Mouse (Mus musculus): ENCODE results near the gene Cd2ap.
"Not testable (repeated sequence)": the region's sequence is repeated elsewhere in the genome, so short reads cannot be mapped to it uniquely, and the experiment has no call there.

The Cd2ap gene

DNA sequence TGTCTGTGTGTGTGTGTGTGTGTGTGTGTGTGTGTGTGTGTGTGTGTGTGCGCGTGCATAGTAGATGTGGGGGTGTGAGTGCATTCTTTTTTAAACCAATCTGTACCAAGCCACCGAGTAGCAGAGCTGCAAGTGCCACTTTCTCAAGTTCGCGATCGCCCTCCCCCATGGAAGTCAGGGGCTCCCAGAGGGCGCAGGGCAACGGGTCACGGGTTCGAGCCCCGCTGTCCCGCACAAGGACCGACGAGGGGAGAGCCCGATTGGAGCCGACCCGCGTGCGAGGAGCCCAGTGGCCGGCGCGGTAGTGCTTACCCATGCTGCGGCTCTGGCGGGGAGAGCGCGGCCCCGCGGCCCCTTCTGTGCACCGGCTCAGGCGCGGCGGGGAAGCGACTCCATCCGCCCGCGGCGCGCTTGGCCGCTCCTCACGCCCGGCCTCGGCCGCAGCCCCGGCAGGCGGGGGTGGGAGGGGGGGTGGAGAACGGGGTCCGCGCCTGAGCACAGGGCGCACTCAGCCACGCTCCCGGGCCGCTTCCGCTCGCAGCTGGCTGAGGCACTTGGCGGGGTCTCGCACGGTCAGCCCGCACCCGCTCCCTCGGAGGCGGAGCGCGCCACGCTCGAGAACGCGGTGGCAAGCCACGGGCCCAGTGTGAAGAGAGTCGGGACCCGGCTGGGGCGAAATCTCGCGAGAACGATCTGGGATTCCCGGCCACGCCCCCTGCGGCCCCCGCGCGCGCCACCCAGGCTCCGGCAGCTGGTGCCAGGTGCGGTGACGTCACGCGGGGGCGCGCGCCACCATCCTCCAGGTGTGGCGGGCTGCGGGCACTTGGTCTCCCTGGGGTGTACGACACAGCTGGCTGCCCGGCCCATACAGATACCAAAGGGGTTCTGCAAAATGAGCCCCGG lies at the start of gene Cd2ap:
Gene Cd2ap, minus strand, starts transcription at position 665 of the 903 bp plus-strand sequence.
- peak; percentile 96 for DNase-seq (ENCODE audit: extremely low spot score, low spot score)

DNA sequence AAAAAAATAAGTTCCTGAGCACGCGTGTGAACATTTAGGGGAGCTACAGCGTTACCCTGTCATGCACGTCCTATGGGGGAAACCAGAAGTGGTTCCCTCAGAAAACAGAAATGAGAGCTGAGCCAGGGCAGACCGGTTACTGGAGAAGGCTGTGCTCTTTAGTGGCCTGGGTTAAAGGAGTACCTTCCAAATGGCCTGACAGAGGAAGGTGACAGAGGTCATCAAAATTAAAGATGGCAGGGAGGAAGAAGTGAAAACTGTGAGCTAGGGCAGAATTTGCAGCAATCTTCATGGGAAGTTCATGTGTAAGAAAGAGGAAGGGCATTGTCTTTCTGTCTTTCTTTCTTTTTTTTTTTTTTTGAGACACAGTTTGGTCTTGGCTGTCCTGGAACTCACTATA lies 48.3 kb upstream of the Cd2ap start:
- no peak for DNase-seq (ENCODE audit: extremely low spot score, low spot score)

DNA sequence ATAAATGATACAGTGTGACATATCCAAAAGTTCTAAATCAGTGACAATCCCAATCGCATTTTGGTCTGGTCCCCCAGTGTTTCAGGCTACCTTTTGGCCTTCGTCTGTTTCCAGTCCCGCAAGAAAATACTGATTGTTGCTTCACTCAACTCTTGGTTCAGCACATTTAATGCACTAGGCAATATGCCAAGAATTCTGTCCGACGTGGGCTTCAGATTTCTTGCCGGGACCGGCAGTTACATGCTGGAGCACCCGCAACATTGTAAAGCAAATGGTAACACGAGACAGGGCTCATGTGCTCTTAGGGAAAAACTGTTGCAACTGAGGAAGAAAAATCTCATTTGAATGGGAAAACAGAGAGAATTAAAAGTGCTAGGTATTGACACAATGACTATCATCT lies 42.3 kb upstream of the Cd2ap start:
- DNase-seq (ENCODE audit: extremely low spot score, low spot score) = no peak

DNA sequence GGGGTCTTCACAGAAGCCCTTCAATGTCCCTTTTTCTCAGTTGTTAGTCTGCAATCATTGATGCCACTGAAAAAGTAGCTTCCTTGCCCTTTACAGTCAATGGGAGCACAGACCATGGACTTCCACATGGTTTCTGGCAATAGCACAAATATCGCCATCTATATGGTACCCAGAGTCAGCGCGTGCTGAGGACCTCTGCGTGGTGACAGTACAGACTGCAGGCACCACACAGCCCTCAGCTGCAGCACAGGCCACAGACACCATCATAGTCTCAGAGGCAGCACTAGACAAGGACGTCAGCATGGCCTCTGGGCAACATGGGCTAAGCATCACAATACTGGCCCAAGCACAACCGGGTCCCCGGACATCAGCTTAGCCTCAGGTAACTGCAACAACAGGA lies 38.3 kb upstream of the Cd2ap start:
- no peak for DNase-seq (ENCODE audit: extremely low spot score, low spot score)

DNA sequence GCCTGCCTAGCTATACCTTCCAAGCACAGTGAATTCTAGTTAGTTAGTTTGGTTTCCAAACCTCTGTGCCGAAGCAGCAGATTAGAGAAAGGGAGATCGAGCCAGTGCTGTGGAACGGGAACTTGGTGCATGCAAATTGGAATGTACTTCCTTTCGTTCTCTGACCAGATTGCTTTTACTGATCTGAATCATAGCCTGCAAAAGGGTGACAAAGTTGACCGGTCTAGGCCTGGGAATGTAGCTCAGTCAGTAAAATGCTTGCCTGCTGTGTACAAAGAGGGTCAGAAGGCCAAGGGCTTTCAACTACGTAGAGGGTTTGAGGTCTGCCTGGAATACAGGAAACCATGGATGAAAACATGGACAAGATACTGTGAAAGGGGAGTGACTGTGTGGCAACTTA lies 35.7 kb upstream of the Cd2ap start:
- DNase-seq (ENCODE audit: extremely low spot score, low spot score) = no peak

DNA sequence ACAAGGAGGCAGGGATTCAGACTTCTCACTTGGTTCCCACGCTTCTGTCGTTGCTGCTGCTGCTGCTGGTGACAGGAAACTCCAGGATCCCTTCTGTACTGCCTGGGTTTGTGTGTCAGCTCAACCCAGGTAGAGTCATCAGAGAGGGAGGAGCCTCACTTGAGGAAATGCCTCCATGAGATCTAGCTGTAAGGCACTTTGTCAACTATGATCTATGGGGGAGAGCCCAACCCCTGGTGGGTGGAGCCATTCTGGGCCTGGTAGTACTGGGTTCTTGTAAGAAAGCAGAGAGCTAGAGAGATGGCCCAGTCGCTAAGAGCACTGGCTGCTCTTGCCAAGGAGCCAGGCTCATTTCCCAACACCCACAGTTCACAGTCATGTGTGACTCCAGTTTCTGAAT lies 34.0 kb upstream of the Cd2ap start:
- DNase-seq (ENCODE audit: extremely low spot score, low spot score) = no peak

DNA sequence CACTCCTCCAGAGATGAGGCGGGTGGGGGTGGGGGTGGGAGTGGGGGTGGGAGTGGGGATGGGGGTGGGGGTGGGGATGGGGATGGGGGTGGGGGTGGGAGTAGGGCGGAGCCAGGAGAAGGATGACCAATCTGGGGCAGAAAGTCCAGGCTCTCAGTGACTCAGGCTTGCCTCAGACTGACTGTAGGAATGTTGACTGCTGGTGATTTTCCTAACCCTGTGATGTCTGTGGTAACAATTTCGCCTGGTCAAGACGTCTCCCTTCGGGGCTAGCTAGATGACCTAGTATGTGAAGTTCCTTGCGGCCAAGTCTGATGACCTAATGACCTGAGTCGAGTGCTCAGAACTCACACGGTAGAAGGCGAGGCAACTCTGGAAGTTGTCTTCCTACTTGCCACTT lies 32.9 kb upstream of the Cd2ap start:
- DNase-seq (ENCODE audit: extremely low spot score, low spot score) = no peak

DNA sequence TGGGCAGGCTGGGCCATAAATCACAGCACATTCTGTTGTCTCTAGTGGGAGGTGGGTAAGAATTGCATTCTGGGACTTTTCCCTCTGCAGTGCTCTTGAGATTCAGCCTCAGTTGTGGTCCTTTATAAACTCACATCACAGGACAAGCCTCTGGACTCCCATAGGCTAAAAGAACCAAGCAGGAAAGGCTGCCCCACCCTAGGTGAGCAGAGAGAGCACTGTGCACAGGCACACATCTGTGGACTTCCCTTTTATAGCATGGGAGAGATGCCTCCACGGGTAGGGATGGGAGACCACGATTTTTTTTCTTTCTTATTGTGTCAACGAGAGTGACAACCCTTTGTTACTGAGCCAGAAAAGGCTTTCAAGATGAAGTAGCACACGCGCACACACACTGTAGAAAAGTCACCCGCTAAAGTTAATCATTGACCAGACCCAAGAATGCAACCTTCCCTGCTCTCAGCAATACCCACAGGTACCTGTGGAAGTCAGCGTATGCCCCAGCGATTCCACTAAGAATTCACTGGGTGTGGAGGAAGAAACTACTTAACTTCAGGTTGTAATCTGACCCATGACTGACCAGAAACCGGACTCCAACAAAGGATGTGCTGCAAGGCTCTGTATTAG lies 32.4 kb upstream of the Cd2ap start:
- no peak for DNase-seq (ENCODE audit: extremely low spot score, low spot score)

DNA sequence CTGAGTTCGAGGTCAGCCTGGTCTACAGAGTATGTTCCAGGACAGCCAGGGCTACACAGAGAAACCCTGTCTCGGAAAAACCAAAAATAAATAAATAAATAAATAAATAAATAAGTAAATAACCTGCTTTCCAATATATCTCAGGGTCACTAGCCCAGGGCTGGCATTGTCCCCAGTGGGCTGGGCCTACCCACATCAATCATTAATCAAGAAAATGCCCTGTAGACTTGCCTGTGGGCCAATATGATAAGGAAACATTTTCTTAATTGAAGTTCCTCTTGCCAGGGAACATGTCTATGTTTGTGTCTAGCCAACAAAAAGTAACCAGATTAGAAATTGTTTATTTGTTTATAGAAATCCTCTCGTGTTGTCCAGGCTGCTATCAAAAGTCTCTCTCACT lies 31.7 kb upstream of the Cd2ap start:
- no peak for DNase-seq (ENCODE audit: extremely low spot score, low spot score)

DNA sequence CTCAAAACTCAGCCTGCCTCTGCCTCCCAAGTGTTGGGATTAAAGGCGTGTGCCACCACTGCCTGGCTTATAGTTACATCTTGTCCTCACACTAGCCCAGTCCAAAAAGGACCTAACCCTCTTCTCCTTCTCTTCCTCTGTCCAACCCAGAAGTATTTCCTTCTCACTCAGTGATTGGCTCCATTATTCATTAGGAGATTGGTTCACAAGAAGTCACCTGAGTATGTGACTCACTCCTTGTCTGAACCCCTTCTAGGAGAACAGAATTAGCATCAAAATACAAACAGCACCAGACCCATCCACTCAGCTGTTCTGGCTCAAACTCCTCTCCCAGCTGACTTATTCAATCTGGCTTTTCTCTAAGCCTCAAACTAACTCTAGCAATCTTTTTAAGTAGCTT lies 30.0 kb upstream of the Cd2ap start:
- not testable (repeated sequence) for DNase-seq (ENCODE audit: extremely low spot score, low spot score)

DNA sequence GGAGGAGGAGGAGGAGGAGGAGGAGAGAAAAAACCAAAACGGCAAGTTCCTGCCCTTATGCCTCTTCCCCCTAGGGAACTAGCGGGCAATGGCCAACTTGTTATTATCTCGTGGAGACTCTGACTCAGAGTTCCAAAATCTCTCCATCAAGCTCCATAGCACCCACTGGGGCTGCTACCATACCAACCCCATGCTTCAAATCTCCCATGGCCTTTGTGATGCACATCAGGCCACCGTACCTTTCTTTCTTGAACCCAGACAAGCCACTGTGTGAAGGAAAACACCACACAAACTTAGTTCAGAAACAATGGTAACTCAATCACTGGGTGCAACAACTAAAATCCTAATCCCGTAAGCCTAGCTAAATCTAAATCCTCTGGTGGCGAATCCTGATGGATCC lies 29.5 kb upstream of the Cd2ap start:
- DNase-seq (ENCODE audit: extremely low spot score, low spot score) = no peak

DNA sequence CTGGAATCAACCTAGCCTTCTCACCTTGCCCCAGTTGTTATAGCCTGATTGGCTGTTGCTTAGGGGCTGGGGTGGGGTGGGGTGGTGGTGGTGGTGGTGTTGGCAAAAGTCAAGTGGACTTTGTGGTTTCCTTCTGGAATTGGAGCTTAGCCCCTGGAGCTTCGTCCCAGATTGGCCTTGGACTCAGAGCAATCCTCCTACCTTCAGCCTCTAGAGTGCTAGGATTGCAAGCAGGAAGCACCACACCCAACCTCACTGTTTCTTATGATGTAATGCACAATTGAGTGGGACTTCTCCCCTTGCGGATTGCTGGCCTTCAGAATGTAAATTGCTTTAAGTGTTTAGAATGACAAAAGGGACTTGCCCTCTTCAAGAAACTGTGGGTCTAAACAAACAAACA lies 24.3 kb upstream of the Cd2ap start:
- DNase-seq (ENCODE audit: extremely low spot score, low spot score) = no peak

DNA sequence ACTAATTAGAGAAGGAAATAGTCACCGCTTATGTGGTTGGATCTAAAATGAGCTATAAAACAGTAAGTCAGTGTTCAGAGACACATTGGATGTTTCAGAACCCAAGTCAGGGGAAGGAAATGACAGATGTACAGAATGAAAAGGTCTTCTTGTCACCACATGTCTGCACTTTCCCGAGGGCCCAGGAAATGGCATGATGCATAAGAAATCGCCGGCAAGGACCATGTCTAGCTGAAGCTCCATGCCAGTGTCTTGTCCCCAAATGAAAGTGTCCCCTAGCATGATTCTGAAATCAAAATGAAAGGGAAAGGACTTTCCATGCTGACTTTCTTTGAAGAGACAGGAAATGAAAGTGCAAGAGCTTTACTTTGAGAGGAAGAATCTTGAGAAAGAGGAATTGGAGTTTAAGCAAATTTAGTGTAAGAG lies 10.8 kb upstream of the Cd2ap start:
- DNase-seq (ENCODE audit: extremely low spot score, low spot score) = no peak

DNA sequence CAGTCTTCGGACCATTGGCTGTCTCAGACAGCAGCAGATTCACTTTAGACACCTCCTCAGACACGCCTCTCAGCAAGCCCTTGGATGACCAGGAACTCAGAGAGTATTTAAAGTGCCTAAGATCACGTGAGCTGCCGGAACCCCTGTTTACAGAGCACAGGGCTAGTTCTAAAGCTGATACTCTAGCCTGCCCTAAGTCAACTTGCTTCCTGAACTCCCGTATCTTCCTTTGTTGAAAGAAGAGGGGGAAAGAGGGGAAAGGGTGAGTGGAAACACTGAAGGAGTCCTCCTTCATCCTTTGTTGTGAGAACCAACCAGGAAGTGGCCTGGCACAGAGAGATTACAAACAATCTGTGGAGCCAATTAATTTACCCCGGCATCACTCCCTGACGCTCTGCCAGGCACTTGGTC lies 8.6 kb upstream of the Cd2ap start:
- no peak for DNase-seq (ENCODE audit: extremely low spot score, low spot score)

DNA sequence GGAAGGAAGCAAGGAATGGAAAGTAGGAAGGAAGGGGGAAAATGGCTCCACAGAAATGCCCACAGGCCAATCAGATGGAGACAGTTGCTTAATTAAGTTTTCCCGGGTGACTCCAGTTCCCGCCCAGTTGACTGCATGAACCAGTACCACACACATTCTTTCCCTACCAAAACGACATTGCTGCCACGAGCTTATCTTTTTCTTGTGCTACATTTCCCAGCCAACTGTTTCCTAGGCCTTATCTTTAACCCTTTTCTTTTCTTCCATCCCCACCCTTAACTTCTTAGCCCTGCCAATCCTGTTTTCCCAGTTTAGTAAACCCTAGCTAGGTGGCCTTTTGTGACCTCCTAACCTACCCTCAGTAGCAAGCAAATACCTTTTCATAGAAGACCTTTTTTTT lies 7.9 kb upstream of the Cd2ap start:
- no peak for DNase-seq (ENCODE audit: extremely low spot score, low spot score)

DNA sequence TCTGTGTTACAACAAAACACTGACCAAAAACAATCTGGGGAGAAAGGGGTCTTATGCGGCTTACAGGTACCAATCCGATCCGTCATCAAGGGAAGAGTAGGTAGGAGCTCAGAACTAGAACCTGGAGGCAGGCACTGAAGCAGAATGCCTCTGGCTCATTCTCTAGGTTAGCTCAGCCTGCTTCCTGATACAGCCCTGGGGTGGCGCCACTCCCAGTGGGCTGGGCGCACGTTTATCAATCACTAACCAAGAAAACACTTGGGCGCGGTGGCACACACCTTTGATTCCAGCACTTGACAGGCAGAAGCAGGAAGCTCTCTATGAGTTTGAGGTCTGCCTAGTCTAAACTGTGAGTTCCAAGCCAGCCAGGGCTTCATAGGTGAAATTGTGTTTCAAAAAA lies 7.3 kb upstream of the Cd2ap start:
- no peak for DNase-seq (ENCODE audit: extremely low spot score, low spot score)

DNA sequence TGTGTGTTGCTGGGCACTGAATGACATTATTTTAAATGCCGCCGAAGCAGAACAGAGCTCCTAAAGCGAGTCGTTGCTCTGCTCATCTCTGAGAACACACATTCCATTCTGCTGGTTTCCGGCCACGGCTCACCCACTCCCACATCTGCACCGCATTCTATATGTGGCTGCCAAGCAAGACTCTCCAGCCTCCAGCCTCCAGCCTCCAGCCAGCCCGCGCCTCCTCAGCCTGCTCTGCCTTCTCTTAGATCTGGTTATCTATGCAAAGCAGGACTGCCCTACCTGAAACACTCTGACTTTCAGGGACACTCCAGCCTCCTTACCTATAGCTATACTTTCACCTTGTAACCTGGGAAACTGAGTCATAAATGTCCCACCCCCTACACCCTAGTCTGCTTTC lies 6.8 kb upstream of the Cd2ap start:
- DNase-seq (ENCODE audit: extremely low spot score, low spot score) = no peak

DNA sequence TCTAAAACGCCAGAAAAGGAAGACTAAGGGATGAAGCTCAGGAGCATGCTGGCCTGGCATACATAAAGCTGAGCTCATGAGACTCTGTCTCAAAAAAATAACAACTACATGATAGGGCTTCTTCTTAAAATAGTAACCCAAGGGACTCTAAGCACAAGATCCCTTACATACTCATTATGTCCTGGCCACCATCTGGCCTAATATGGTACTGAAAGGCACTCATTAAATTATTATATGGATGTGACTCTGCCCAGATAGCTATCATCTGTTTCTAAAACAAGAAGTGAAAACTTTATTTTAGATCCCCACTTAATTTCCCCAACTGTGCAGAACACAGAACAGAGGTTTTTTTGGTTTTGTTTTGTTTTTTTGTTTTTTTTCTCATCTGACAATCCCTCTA lies 6.4 kb upstream of the Cd2ap start:
- no peak for DNase-seq (ENCODE audit: extremely low spot score, low spot score)

DNA sequence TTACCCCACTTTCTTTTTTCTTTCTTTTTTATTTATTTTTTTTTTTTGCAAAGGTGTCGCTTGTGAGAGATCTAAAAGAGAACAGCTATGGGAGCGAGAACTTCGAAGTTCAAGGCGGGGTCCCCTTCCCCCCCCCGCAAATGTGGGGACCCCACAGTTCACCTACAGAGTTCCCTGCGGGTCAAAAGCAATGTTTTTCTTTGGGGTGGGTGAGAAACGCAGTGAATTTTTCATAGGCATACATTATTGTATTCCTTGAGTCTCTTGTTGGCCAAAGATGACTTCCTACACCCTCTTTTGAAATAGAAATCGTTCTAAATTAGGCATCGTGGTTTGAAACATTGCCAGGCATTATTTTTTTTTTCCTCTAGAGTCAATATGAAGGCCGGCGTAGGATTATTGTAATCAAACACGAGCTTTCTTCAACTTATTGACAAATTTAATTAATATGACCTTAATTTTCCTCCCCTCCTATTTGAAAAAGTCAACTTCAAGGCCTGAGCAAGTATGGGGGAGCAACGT lies 500 bp upstream of the Cd2ap start:
- no peak for DNase-seq (ENCODE audit: extremely low spot score, low spot score)

DNA sequence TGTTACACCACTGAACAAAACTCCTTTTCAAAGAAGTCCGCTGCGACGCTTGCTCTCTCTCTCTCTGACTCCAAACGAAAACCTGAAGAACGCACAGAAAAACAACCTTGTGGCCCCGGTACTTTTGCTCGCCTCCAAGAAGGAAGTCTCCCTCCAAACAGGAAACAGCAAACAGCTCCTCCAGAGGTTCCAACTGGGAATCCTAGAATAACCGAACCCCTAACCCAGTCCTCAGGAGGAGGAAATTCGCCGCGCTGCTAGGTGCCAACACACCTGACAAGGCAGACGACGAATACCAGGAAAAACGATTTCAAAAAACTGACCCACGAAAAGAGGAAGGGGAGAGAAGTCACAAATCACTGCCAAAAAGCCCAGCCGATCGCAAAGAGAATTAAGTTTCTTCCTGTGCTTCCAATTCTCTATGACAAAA lies 879 bp downstream of the Cd2ap start:
- peak; percentile 67 for DNase-seq (ENCODE audit: extremely low spot score, low spot score)

DNA sequence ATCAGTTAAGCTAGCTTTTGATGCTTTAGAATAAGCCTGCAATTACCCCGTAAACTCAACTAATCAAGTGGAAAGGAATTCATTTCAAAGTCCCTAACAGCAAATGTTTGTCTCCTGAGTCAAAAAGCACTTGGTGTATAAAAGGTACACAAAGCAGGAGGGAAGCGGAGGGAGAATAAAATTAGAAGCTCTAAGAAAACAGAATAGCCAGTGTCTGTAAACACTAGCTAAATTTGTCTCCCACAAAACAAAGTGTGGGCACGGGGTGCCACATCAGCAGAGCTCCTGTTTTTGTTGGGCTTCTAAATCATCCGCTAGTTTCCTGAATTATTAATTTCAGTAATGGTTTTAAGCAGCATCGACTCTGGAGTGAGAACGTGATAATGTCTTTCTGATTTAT lies 1.4 kb downstream of the Cd2ap start:
- no peak for DNase-seq (ENCODE audit: extremely low spot score, low spot score)

DNA sequence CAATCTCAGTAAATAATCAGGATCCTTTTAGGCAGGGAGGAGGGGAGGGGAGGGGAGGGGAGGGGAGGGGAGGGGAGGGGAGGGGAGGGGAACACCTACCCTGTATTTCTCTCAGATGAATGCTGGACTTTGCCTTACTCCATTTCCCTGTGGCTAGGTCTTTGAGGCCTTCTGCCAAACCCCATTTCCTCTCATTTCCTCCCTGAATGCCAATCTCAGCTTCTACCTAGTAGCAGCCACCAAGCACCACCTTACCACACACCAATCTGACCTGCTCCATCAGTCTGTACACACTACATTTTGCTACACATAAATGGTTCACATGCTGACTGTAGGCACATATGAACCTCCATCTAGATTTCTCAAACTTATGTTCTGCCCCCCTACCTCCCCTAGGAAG lies 6.0 kb downstream of the Cd2ap start:
- no peak for DNase-seq (ENCODE audit: extremely low spot score, low spot score)

DNA sequence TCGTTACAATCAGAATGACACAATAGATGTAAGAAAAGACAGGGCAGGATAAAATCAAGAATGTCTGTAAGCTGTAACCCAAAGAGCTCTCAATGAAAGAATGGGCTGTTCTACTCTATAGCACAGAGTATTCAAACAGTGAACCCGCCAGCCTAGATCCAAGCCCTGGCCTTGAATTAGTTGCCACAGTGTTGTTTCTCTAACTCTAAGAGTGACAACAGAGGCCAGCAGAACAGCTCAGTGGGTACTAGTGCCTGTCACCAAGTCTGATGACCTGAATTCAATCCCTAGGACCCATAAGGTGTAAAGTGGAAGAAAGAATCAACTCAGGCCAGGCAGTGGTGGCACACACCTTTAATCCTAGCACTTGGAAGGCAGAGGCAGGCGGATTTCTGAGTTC lies 13.3 kb downstream of the Cd2ap start:
- no peak for DNase-seq (ENCODE audit: extremely low spot score, low spot score)
